19 mouse cellular contexts compared by ENCODE assay signal in the genomic region with DNA sequence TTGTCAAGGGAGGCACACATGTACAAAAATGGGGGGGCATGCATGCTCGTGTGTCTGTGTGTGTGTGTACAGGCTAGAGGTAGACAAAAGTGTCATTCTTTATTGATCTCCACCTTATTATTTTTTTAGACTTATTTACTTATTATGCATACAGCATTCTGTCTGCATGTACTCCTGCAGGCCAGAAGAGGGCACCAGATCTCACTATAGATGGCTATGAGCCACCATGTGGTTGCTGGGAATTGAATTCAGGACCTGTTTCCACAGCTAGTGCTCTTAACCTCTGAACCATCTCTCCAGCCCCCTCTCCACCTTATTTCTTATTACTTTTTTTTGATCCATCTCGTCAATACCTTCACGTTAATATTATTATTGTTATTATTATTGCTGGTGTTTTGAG. TPM values are rescaled to one million over a fixed set of nuclear protein-coding genes. Genes with fewer than 3 reads are reported as not detected.
DNase-seq lines count a peak whose midpoint lies in the region; ATAC-seq and TF ChIP-seq lines count a peak whose summit lies in the region.
"Had no signal": no experiment of that assay in that cellular context is flagged by ENCODE, and none has a peak within 500 bp of the region (broad histone marks: within the 10 kb centered on the region; RNA-seq: fewer than 3 reads in every experiment).

No protein-coding gene starts in this region.

- H3K27ac ChIP-seq in kidney, adult 2 months (ENCODE audit: insufficient read depth, low read depth, low read length) = no peak overlapping the region
- no peak overlapping the region for H3K27ac ChIP-seq in kidney, embryonic 15.5 days
- H3K27ac ChIP-seq in thymus, adult 2 months (ENCODE audit: control insufficient read depth, insufficient read depth, low read length) = no peak overlapping the region
- H3K27ac ChIP-seq in limb, embryonic 10.5 days = no peak overlapping the region
- H3K27ac ChIP-seq: heart, embryonic 15.5 days; hindbrain, embryonic 14.5 days; liver, embryonic 13.5 days had no signal

- H3K4me1 ChIP-seq in kidney, adult 2 months (ENCODE audit: control insufficient read depth, insufficient read depth, low read length) = peaks cover 4% of the 10 kb centered on the region; the same call in 1 of the 2 replicates
- peaks cover 1% of the 10 kb centered on the region for H3K4me1 ChIP-seq in kidney, embryonic 15.5 days
- no peaks in the 10 kb centered on the region for H3K4me1 ChIP-seq in thymus, adult 2 months (replicated peaks; ENCODE audit: control insufficient read depth, insufficient read depth, low read length)
- peaks cover 3% of the 10 kb centered on the region; the same call in 1 of the 2 replicates for H3K4me1 ChIP-seq in G1E (ENCODE audit: insufficient read depth, low read depth, low read length)
- peaks cover 3% of the 10 kb centered on the region for H3K4me1 ChIP-seq in limb, embryonic 10.5 days
- H3K4me1 ChIP-seq: liver, embryonic 13.5 days had no signal

- no peak overlapping the region for H3K4me3 ChIP-seq in kidney, adult 2 months (ENCODE audit: insufficient read depth, low read depth, low read length)
- H3K4me3 ChIP-seq in kidney, embryonic 15.5 days (replicated peaks) = no peak overlapping the region
- no peak overlapping the region for H3K4me3 ChIP-seq in thymus, adult 2 months (ENCODE audit: control insufficient read depth, insufficient read depth, low read length)
- H3K4me3 ChIP-seq in G1E (ENCODE audit: low read depth, low read length) = no peak overlapping the region
- no peak overlapping the region for H3K4me3 ChIP-seq in limb, embryonic 10.5 days
- H3K4me3 ChIP-seq: erythroblast, embryonic 14.5 days; heart, embryonic 15.5 days; liver, embryonic 13.5 days; megakaryocyte, embryonic 14.5 days had no signal

- TF ChIP-seq CTCF in kidney, adult 2 months (conservative IDR thresholded peaks at IDR 0.05; ENCODE audit: insufficient read depth, insufficient read length, low read depth, low read length) = peak; percentile 39
- no peak for TF ChIP-seq CTCF in thymus, adult 2 months (IDR thresholded peaks at IDR 0.05; ENCODE audit: borderline replicate concordance, control insufficient read depth, extremely low read depth, insufficient read depth, low read length, poor library complexity)
- TF ChIP-seq CTCF in G1E (IDR thresholded peaks at IDR 0.05; ENCODE audit: low read depth, low read length) = 0 out of 2 replicates have a peak, but pooled peaks have one; percentile 11

- no peak for TF ChIP-seq POLR2A in kidney, adult 2 months (IDR thresholded peaks at IDR 0.05; ENCODE audit: low read depth, low read length)
- no peak for TF ChIP-seq POLR2A in thymus, adult 2 months (IDR thresholded peaks at IDR 0.05; ENCODE audit: control insufficient read depth, extremely low read depth, insufficient read depth, low read length, poor library complexity)

- H3K27me3 ChIP-seq in kidney, adult 2 months (replicated peaks; ENCODE audit: control insufficient read depth, insufficient read depth, low read length) = no peaks in the 10 kb centered on the region
- no peaks in the 10 kb centered on the region for H3K27me3 ChIP-seq in kidney, embryonic 15.5 days
- H3K27me3 ChIP-seq in thymus, adult 2 months (ENCODE audit: control insufficient read depth, insufficient read depth, low read length) = no peaks in the 10 kb centered on the region
- peaks cover 21% of the 10 kb centered on the region for H3K27me3 ChIP-seq in G1E (ENCODE audit: insufficient read depth, low read length)
- H3K27me3 ChIP-seq in limb, embryonic 10.5 days (ENCODE audit: low read depth, poor library complexity, severe bottlenecking) = no peaks in the 10 kb centered on the region
- H3K27me3 ChIP-seq: heart, embryonic 15.5 days; liver, embryonic 13.5 days had no signal

- H3K36me3 ChIP-seq in kidney, adult 2 months (ENCODE audit: control insufficient read depth, insufficient read depth, low read length) = no peaks in the 10 kb centered on the region
- no peaks in the 10 kb centered on the region for H3K36me3 ChIP-seq in kidney, embryonic 15.5 days
- H3K36me3 ChIP-seq in thymus, adult 2 months (ENCODE audit: control insufficient read depth, insufficient read depth, low read length) = no peaks in the 10 kb centered on the region
- H3K36me3 ChIP-seq in G1E (replicated peaks) = no peaks in the 10 kb centered on the region
- H3K36me3 ChIP-seq in limb, embryonic 10.5 days = no peaks in the 10 kb centered on the region
- H3K36me3 ChIP-seq: heart, embryonic 15.5 days; liver, embryonic 13.5 days had no signal

- no peak overlapping the region for H3K4me2 ChIP-seq in kidney, embryonic 15.5 days
- H3K4me2 ChIP-seq: heart, embryonic 15.5 days; hindbrain, embryonic 14.5 days; liver, embryonic 13.5 days had no signal

- 79% methylated on average over 3 of the region's 3 CpGs for WGBS in kidney, adult 2 months
- 75% methylated on average over 3 of the region's 3 CpGs for WGBS in kidney, embryonic 15.5 days
- 80% methylated on average over 3 of the region's 3 CpGs for WGBS in thymus, adult 2 months
- 66% methylated on average over 3 of the region's 3 CpGs for WGBS in limb, embryonic 10.5 days

- no peak for DNase-seq in kidney, adult 2 months
- peak; percentile 22 for DNase-seq in thymus, adult 2 months
- DNase-seq in thymus, adult 18-20 months = no peak
- no peak for DNase-seq in G1E (ENCODE audit: low spot score)
- no peak for DNase-seq in right cerebral cortex, postnatal 25 days
- no peak for DNase-seq in limb, embryonic 10.5 days (ENCODE audit: low spot score)
- DNase-seq: cerebellum, adult 8-10 months; gastrocnemius, postnatal 36 days; kidney, adult 9 months; liver, embryonic 13.5 days; spleen, adult 18-20 months had no signal

- ATAC-seq in kidney, embryonic 15.5 days (replicated peaks; ENCODE audit: low FRiP score) = no peak
- no peak for ATAC-seq in G1E (ENCODE audit: extremely low read depth, insufficient number of reproducible peaks, low FRiP score, poor library complexity, severe bottlenecking)
- peak; percentile 42 for ATAC-seq in megakaryocyte progenitor cell, adult 5-6 weeks (replicated peaks; ENCODE audit: poor library complexity)

- H3K9me3 ChIP-seq in kidney, embryonic 15.5 days (replicated peaks) = no peaks in the 10 kb centered on the region
- H3K9me3 ChIP-seq in G1E (replicated peaks) = peaks cover 3% of the 10 kb centered on the region; the same call in 1 of the 2 replicates
- H3K9me3 ChIP-seq in limb, embryonic 10.5 days (replicated peaks) = no peaks in the 10 kb centered on the region
- H3K9me3 ChIP-seq: heart, embryonic 15.5 days; liver, embryonic 13.5 days had no signal

- no peak overlapping the region for H3K9ac ChIP-seq in kidney, embryonic 15.5 days
- H3K9ac ChIP-seq: heart, embryonic 15.5 days; hindbrain, embryonic 14.5 days; liver, embryonic 13.5 days had no signal

RNA-seq across cellular contexts. Expression of gene Gm572, which starts 6.2 kb away (rescaled TPM):
- 0.17 TPM in 1 of 2 replicates, not detected in the other for polyA plus RNA-seq in kidney, adult 2 months (2012; rRNA removed)
- not detected in 2 replicates for polyA plus RNA-seq in kidney, embryonic 15.5 days (2015; fragmentation: Nextera tagmentation; extraction: Ambion mirVana)
- polyA plus RNA-seq in thymus, adult 2 months (2012; rRNA removed) = 0.31 and 0.34 TPM in 2 replicates
- not detected in 2 replicates for total RNA-seq in G1E (2014; fragmentation: Nextera tagmentation)
- not detected in 2 replicates for total RNA-seq in G1E (2017)
- not detected in 2 replicates for polyA plus RNA-seq in G1E (2012)
- not detected in 2 replicates for total RNA-seq in megakaryocyte progenitor cell, adult 5-6 weeks (2015)
- total RNA-seq in megakaryocyte progenitor cell, adult 5-6 weeks (2017) = not detected in 2 replicates
- not detected in 2 replicates for polyA plus RNA-seq in limb, embryonic 10.5 days (2016; fragmentation: Nextera tagmentation; extraction: Ambion mirVana)
- total RNA-seq: monocyte, adult 5-6 weeks had no signal
- polyA plus RNA-seq: erythroblast, embryonic 14.5 days; hindbrain, embryonic 14.5 days; liver, embryonic 13.5 days; neural tube, embryonic 14.5 days had no signal

RNA-seq across cellular contexts. Expression of gene Tardbp, which starts 22.5 kb away (rescaled TPM):
- polyA plus RNA-seq in kidney, adult 2 months (2012; rRNA removed) = 67.3 and 93.3 TPM in 2 replicates
- polyA plus RNA-seq in kidney, embryonic 15.5 days (2015; fragmentation: Nextera tagmentation; extraction: Ambion mirVana) = 360 and 392 TPM in 2 replicates
- polyA plus RNA-seq in thymus, adult 2 months (2012; rRNA removed) = 217 and 252 TPM in 2 replicates
- total RNA-seq in G1E (2014; fragmentation: Nextera tagmentation) (296 and 308 TPM in 2 replicates), G1E (2017) (465 and 649 TPM in 2 replicates)
- 26.7 and 59.3 TPM in 2 replicates for polyA plus RNA-seq in G1E (2012)
- 300 and 381 TPM in 2 replicates for total RNA-seq in megakaryocyte progenitor cell, adult 5-6 weeks (2015)
- 512 and 640 TPM in 2 replicates for total RNA-seq in megakaryocyte progenitor cell, adult 5-6 weeks (2017)
- 446 and 455 TPM in 2 replicates for polyA plus RNA-seq in limb, embryonic 10.5 days (2016; fragmentation: Nextera tagmentation; extraction: Ambion mirVana)

RNA-seq across cellular contexts. Expression of gene Masp2, which starts 47.0 kb away (rescaled TPM):
- 1.7 and 2.7 TPM in 2 replicates for polyA plus RNA-seq in kidney, adult 2 months (2012; rRNA removed)
- 0.44 and 0.69 TPM in 2 replicates for polyA plus RNA-seq in kidney, embryonic 15.5 days (2015; fragmentation: Nextera tagmentation; extraction: Ambion mirVana)
- polyA plus RNA-seq in thymus, adult 2 months (2012; rRNA removed) = 3.8 and 4.0 TPM in 2 replicates
- total RNA-seq in G1E (2014; fragmentation: Nextera tagmentation) = 16.5 and 18.1 TPM in 2 replicates
- 2.3 and 2.9 TPM in 2 replicates for total RNA-seq in G1E (2017)
- polyA plus RNA-seq in G1E (2012) = 0.57 and 0.69 TPM in 2 replicates
- not detected in 2 replicates for total RNA-seq in megakaryocyte progenitor cell, adult 5-6 weeks (2015)
- 0.04 TPM in 1 of 2 replicates, not detected in the other for total RNA-seq in megakaryocyte progenitor cell, adult 5-6 weeks (2017)
- polyA plus RNA-seq in limb, embryonic 10.5 days (2016; fragmentation: Nextera tagmentation; extraction: Ambion mirVana) = 0.33 and 0.51 TPM in 2 replicates
- polyA plus RNA-seq: heart, embryonic 15.5 days had no signal

RNA-seq across cellular contexts. Expression of gene Srm, which starts 58.0 kb away (rescaled TPM):
- polyA plus RNA-seq in kidney, adult 2 months (2012; rRNA removed) = 33.1 and 33.9 TPM in 2 replicates
- polyA plus RNA-seq in kidney, embryonic 15.5 days (2015; fragmentation: Nextera tagmentation; extraction: Ambion mirVana) = 192 and 209 TPM in 2 replicates
- 98.7 and 110 TPM in 2 replicates for polyA plus RNA-seq in thymus, adult 2 months (2012; rRNA removed)
- 328 and 436 TPM in 2 replicates for total RNA-seq in G1E (2014; fragmentation: Nextera tagmentation)
- 37.8 and 39.5 TPM in 2 replicates for total RNA-seq in G1E (2017)
- 379 and 407 TPM in 2 replicates for polyA plus RNA-seq in G1E (2012)
- total RNA-seq in megakaryocyte progenitor cell, adult 5-6 weeks (2015) = 228 and 250 TPM in 2 replicates
- total RNA-seq in megakaryocyte progenitor cell, adult 5-6 weeks (2017) = 55.7 and 60.8 TPM in 2 replicates
- 249 and 363 TPM in 2 replicates for polyA plus RNA-seq in limb, embryonic 10.5 days (2016; fragmentation: Nextera tagmentation; extraction: Ambion mirVana)
